Mouse (Mus musculus) liver, adult 2 months (tissue): ENCODE data around the gene Ctbp2.

ENCODE experiments used
- CTCF ChIP-seq: fragments of 200-500 bp; IDR thresholded peaks from 2 replicates; pipeline ENCODE4 v1.5.1; 2011; ENCODE audit warnings: low read depth, low read length, control low read depth
- POLR2A ChIP-seq: fragments of 200-500 bp; IDR thresholded peaks from 2 replicates; pipeline ENCODE4 v1.6.1; 2011; ENCODE audit warnings: low read length, control low read depth; ENCODE audit not compliant: insufficient read depth; ENCODE audit errors: extremely low read depth

GRCm38 (mm10) chr7:133100178-133100577 lies 24.0 kb downstream of the Ctbp2 start:
- no peak for TF ChIP-seq CTCF
- no peak for TF ChIP-seq POLR2A
